Mouse (Mus musculus): ENCODE measurements around the gene Tgm2. TPM values are rescaled to one million over a fixed set of nuclear protein-coding genes. Genes with fewer than 3 reads are reported as not detected.
A peak's percentile ranks its signal among the peaks of the same experiment; 100 is the strongest.

Gene Tgm2
- total RNA-seq, 2 experiments from 2014 or later: 162 to 208 TPM

GRCm38 (mm10) chr2:158143816-158144215, 2.4 kb downstream of the Tgm2 start:
- no peak for DNase-seq
- intact Hi-C loops (cut with DNase I): no loop called here

- no peak for DNase-seq
- intact Hi-C loops (cut with DNase I): no loop called here
Measured at GRCm38 (mm10) chr2:158142981-158143380, 3.3 kb downstream of the Tgm2 start.

- peak; percentile 71 to 81 for DNase-seq
- intact Hi-C loops (cut with DNase I): no loop called here
Measured at GRCm38 (mm10) chr2:158141690-158142440, 4.4 kb downstream of the Tgm2 start.

- intact Hi-C loops (cut with DNase I): no loop called here
- peak in 1 of 2 experiments; percentile 38 for DNase-seq
Measured at GRCm38 (mm10) chr2:158141271-158141670, 5.0 kb downstream of the Tgm2 start.

GRCm38 (mm10) chr2:158140664-158141063, 5.6 kb downstream of the Tgm2 start:
- peak in 1 of 2 experiments; percentile 58 for DNase-seq
- intact Hi-C loops (cut with DNase I): loop anchor here (1.0 kb wide), 1 partner anchor 17 kb away; no protein-coding TSS in a partner anchor

GRCm38 (mm10) chr2:158139628-158140027, 6.6 kb downstream of the Tgm2 start:
- peak; percentile 91 to 92 for DNase-seq
- intact Hi-C loops (cut with DNase I): loop anchor here (1.0 kb wide), 1 partner anchor 16 kb away; no protein-coding TSS in a partner anchor

GRCm38 (mm10) chr2:158138778-158139177, 7.5 kb downstream of the Tgm2 start:
- DNase-seq: no peak
- intact Hi-C loops (cut with DNase I): no loop called here

GRCm38 (mm10) chr2:158137771-158138170, 8.5 kb downstream of the Tgm2 start:
- DNase-seq: no peak
- intact Hi-C loops (cut with DNase I): no loop called here

GRCm38 (mm10) chr2:158136205-158136604, 10.0 kb downstream of the Tgm2 start:
- peak in 1 of 2 experiments; percentile 54 for DNase-seq
- intact Hi-C loops (cut with DNase I): no loop called here

GRCm38 (mm10) chr2:158133050-158133449, 13.2 kb downstream of the Tgm2 start:
- no peak for DNase-seq
- intact Hi-C loops (cut with DNase I): no loop called here

- intact Hi-C loops (cut with DNase I): no loop called here
- DNase-seq: no peak
Measured at GRCm38 (mm10) chr2:158132320-158132719, 13.9 kb downstream of the Tgm2 start.

GRCm38 (mm10) chr2:158131197-158131835, 14.9 kb downstream of the Tgm2 start:
- no peak for DNase-seq

GRCm38 (mm10) chr2:158130391-158130986, 15.7 kb downstream of the Tgm2 start:
- peak; percentile 82 to 85 for DNase-seq
- intact Hi-C loops (cut with DNase I): no loop called here

More at GRCm38 (mm10) chr2:158131197-158131835, 14.9 kb downstream of the Tgm2 start:
- intact Hi-C loops (cut with DNase I): no loop called here

GRCm38 (mm10) chr2:158129291-158130002, 16.8 kb downstream of the Tgm2 start:
- intact Hi-C loops (cut with DNase I): no loop called here

GRCm38 (mm10) chr2:158128461-158129130, 17.6 kb downstream of the Tgm2 start:
- DNase-seq: no peak
- intact Hi-C loops (cut with DNase I): no loop called here

More at GRCm38 (mm10) chr2:158129291-158130002, 16.8 kb downstream of the Tgm2 start:
- no peak for DNase-seq

- DNase-seq: peak in 1 of 2 experiments; percentile 48
- intact Hi-C loops (cut with DNase I): no loop called here
Measured at GRCm38 (mm10) chr2:158127872-158128271, 18.4 kb downstream of the Tgm2 start.

GRCm38 (mm10) chr2:158127245-158127644, 19.0 kb downstream of the Tgm2 start:
- DNase-seq: no peak
- intact Hi-C loops (cut with DNase I): no loop called here

- peak; percentile 89 to 93 for DNase-seq
- intact Hi-C loops (cut with DNase I): loop anchor here (1.0 kb wide), 1 partner anchor 17 kb away; no protein-coding TSS in a partner anchor
Measured at GRCm38 (mm10) chr2:158122814-158123213, 23.4 kb downstream of the Tgm2 start.

- DNase-seq: peak; percentile 81 to 84
- intact Hi-C loops (cut with DNase I): no loop called here
Measured at GRCm38 (mm10) chr2:158121645-158122326, 24.4 kb downstream of the Tgm2 start.

GRCm38 (mm10) chr2:158120868-158121267, 25.4 kb downstream of the Tgm2 start:
- no peak for DNase-seq

More at GRCm38 (mm10) chr2:158120868-158121267, 25.4 kb downstream of the Tgm2 start:
- intact Hi-C loops (cut with DNase I): no loop called here
